8 mouse cellular contexts compared by ENCODE assay signal in the genomic region with DNA sequence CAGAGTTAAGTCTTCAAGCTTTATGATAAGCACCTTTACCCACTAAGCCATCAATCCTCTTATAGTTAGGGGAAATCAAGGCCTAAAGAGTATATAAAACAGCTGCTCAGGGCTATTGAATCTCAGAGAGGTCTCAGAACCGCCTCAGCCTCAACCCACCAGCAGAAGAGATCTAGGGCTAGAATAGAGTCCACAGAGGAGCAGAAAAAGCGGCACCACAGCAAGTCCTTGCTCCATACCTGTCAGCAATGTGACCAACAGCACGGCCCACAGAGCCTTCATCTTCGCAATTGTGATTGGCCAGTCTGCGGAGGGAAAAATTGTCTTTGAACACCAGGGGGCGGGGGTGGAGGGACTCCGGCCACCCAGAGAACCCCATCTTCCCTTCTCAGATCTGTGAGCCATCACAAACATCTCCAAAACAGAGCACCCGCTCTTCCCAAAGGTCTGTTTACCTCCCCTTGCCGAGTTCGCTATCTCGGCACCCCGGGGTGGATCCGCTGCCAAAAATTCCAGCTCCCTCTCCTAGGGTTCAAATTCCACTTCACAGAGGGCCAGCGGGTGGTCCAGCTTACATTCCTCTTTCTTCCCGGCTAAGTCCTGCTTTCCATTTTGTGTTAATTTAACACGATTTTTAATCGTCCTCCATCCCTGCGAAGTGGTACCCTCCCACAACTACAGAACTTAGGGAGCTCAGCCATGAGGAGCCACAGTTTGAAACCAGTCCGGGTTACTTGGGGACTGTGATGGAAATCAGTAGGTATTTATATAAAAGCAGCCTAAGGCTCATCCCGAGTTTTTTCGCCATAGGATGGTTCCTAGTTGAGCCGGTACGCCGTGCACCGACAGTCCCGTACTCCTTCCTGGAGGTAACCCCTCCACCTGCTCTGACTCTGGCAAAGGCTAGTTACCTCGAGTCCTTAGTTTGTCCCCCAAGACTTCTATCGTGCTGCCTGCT. TPM values are rescaled to one million over a fixed set of nuclear protein-coding genes. Genes with fewer than 3 reads are reported as not detected.
DNase-seq lines count a peak whose midpoint lies in the region; ATAC-seq lines count a peak whose summit lies in the region.

No protein-coding gene starts in this region.

- no peak for ATAC-seq in lung, embryonic 15.5 days (ENCODE audit: borderline replicate concordance, extremely low read depth, low FRiP score, low TSS enrichment)
- ATAC-seq in forebrain, embryonic 16.5 days, result 0 out of 2 replicates have a peak, but pooled peaks have one; percentile 4
- ATAC-seq in midbrain, embryonic 13.5 days, result 0 out of 2 replicates have a peak, but pooled peaks have one; percentile 7
- no peak for ATAC-seq in erythroid progenitor cell, adult 5-6 weeks (replicated peaks; ENCODE audit: low FRiP score, poor library complexity, severe bottlenecking)

- 2% methylated on average over 28 of the region's 28 CpGs for whole genome bisulfite sequencing in lung, embryonic 15.5 days
- WGBS in forebrain, embryonic 16.5 days, result 3% methylated on average over 28 of the region's 28 CpGs
- WGBS in midbrain, embryonic 13.5 days, result 2% methylated on average over 28 of the region's 28 CpGs

- H3K9ac ChIP-seq in lung, embryonic 15.5 days, result peak overlapping the region; percentile 40
- peak overlapping the region; percentile 48 for H3K9ac ChIP-seq in forebrain, embryonic 16.5 days (replicated peaks; ENCODE audit: low read depth, low read length)
- H3K9ac ChIP-seq in midbrain, embryonic 13.5 days (replicated peaks), result peak overlapping the region; percentile 66

- H3K4me2 ChIP-seq in lung, embryonic 15.5 days, result peak overlapping the region; percentile 65
- H3K4me2 ChIP-seq in forebrain, embryonic 16.5 days (ENCODE audit: low read length), result peak overlapping the region; percentile 56
- peak overlapping the region; percentile 64 for H3K4me2 ChIP-seq in midbrain, embryonic 13.5 days (replicated peaks)

- H3K4me1 ChIP-seq in lung, embryonic 15.5 days, result peaks cover 47% of the 10 kb centered on the region
- peaks cover 14% of the 10 kb centered on the region for H3K4me1 ChIP-seq in forebrain, embryonic 16.5 days (replicated peaks; ENCODE audit: control insufficient read depth, insufficient read depth, low read length)
- peaks cover 25% of the 10 kb centered on the region for H3K4me1 ChIP-seq in midbrain, embryonic 13.5 days (replicated peaks)

- H3K27ac ChIP-seq in lung, embryonic 15.5 days, result peak overlapping the region; percentile 36
- no peak overlapping the region for H3K27ac ChIP-seq in forebrain, embryonic 16.5 days (ENCODE audit: low read length)
- H3K27ac ChIP-seq in midbrain, embryonic 13.5 days, result no peak overlapping the region; the same call in 1 of the 2 replicates

- H3K36me3 ChIP-seq in lung, embryonic 15.5 days, result peaks cover 20% of the 10 kb centered on the region; the same call in 1 of the 2 replicates
- no peaks in the 10 kb centered on the region for H3K36me3 ChIP-seq in forebrain, embryonic 16.5 days (ENCODE audit: control insufficient read depth, insufficient read depth)
- H3K36me3 ChIP-seq in midbrain, embryonic 13.5 days, result peaks cover 23% of the 10 kb centered on the region

- H3K4me3 ChIP-seq in lung, embryonic 15.5 days, result peak overlapping the region; percentile 40
- H3K4me3 ChIP-seq in forebrain, embryonic 16.5 days (replicated peaks; ENCODE audit: low read length), result peak overlapping the region; percentile 37
- peak overlapping the region; percentile 36 for H3K4me3 ChIP-seq in midbrain, embryonic 13.5 days (replicated peaks)

- H3K9me3 ChIP-seq in lung, embryonic 15.5 days, result no peaks in the 10 kb centered on the region
- no peaks in the 10 kb centered on the region for H3K9me3 ChIP-seq in forebrain, embryonic 16.5 days (ENCODE audit: control insufficient read depth, low read length)
- H3K9me3 ChIP-seq in midbrain, embryonic 13.5 days, result no peaks in the 10 kb centered on the region

- no peaks in the 10 kb centered on the region for H3K27me3 ChIP-seq in lung, embryonic 15.5 days
- no peaks in the 10 kb centered on the region for H3K27me3 ChIP-seq in forebrain, embryonic 16.5 days (replicated peaks; ENCODE audit: control insufficient read depth, insufficient read depth, low read length)
- no peaks in the 10 kb centered on the region for H3K27me3 ChIP-seq in midbrain, embryonic 13.5 days

- DNase-seq in lung, postnatal 25 days (ENCODE audit: low spot score), result no peak
- peak; percentile 65 to 70 for DNase-seq in kidney, postnatal 25 days
- no peak for DNase-seq in adrenal gland, postnatal 36 days
- DNase-seq in thymus, postnatal 36 days, result no peak

RNA-seq across cellular contexts. Expression of a gene that starts 0.8 kb away (rescaled TPM):
- 458 and 503 TPM in 2 replicates for polyA plus RNA-seq in lung, embryonic 15.5 days (2015; fragmentation: Nextera tagmentation; extraction: Ambion mirVana)
- polyA plus RNA-seq in forebrain, embryonic 16.5 days (2015; fragmentation: Nextera tagmentation; extraction: Ambion mirVana), result 269 and 326 TPM in 2 replicates
- 173 and 194 TPM in 2 replicates for polyA plus RNA-seq in midbrain, embryonic 13.5 days (2015; fragmentation: Nextera tagmentation; extraction: Ambion mirVana)
- total RNA-seq in adrenal gland, postnatal 36 days (2021), result 1,000 to 10,000 TPM in 1 of 2 experiments, 100 to 1,000 TPM in 1; 927 to 1,142 TPM
- 49.9 and 66.0 TPM in 2 replicates for total RNA-seq in erythroid progenitor cell, adult 5-6 weeks (2015; ENCODE audit: low replicate concordance)
- total RNA-seq in erythroid progenitor cell, adult 5-6 weeks (2017; ENCODE audit: low replicate concordance), result 260 and 282 TPM in 2 replicates

RNA-seq across cellular contexts. Expression of a gene that starts 5.8 kb away (rescaled TPM):
- 19.5 and 22.0 TPM in 2 replicates for polyA plus RNA-seq in lung, embryonic 15.5 days (2015; fragmentation: Nextera tagmentation; extraction: Ambion mirVana)
- polyA plus RNA-seq in forebrain, embryonic 16.5 days (2015; fragmentation: Nextera tagmentation; extraction: Ambion mirVana), result 0.58 and 1.8 TPM in 2 replicates
- polyA plus RNA-seq in midbrain, embryonic 13.5 days (2015; fragmentation: Nextera tagmentation; extraction: Ambion mirVana), result 0.94 and 1.0 TPM in 2 replicates
- 1,000 to 10,000 TPM in 1 of 2 experiments, 100 to 1,000 TPM in 1; 185 to 1,007 TPM for total RNA-seq in adrenal gland, postnatal 36 days (2021)
- total RNA-seq in erythroid progenitor cell, adult 5-6 weeks (2015; ENCODE audit: low replicate concordance), result 28.1 TPM in 1 of 2 replicates, not detected in the other
- total RNA-seq in erythroid progenitor cell, adult 5-6 weeks (2017; ENCODE audit: low replicate concordance), result not detected in 2 replicates

RNA-seq across cellular contexts. Expression of a gene that starts 16.9 kb away (rescaled TPM):
- 0.42 and 1.3 TPM in 2 replicates for polyA plus RNA-seq in lung, embryonic 15.5 days (2015; fragmentation: Nextera tagmentation; extraction: Ambion mirVana)
- polyA plus RNA-seq in forebrain, embryonic 16.5 days (2015; fragmentation: Nextera tagmentation; extraction: Ambion mirVana), result not detected in 2 replicates
- polyA plus RNA-seq in midbrain, embryonic 13.5 days (2015; fragmentation: Nextera tagmentation; extraction: Ambion mirVana), result not detected in 2 replicates
- 100 to 1,000 TPM in 1 of 2 experiments, 10 to 100 TPM in 1; 42.0 to 110 TPM for total RNA-seq in adrenal gland, postnatal 36 days (2021)
- total RNA-seq in erythroid progenitor cell, adult 5-6 weeks (2015; ENCODE audit: low replicate concordance), result not detected in 2 replicates
- not detected in 2 replicates for total RNA-seq in erythroid progenitor cell, adult 5-6 weeks (2017; ENCODE audit: low replicate concordance)

RNA-seq across cellular contexts. Expression of a gene that starts 17.0 kb away (rescaled TPM):
- polyA plus RNA-seq in lung, embryonic 15.5 days (2015; fragmentation: Nextera tagmentation; extraction: Ambion mirVana), result not detected in 2 replicates
- not detected in 2 replicates for polyA plus RNA-seq in forebrain, embryonic 16.5 days (2015; fragmentation: Nextera tagmentation; extraction: Ambion mirVana)
- not detected in 2 replicates for polyA plus RNA-seq in midbrain, embryonic 13.5 days (2015; fragmentation: Nextera tagmentation; extraction: Ambion mirVana)
- under 1 TPM in 1 of 2 experiments, not detected in 1; 0.40 TPM for total RNA-seq in adrenal gland, postnatal 36 days (2021)
- total RNA-seq in erythroid progenitor cell, adult 5-6 weeks (2015; ENCODE audit: low replicate concordance), result not detected in 2 replicates
- not detected in 2 replicates for total RNA-seq in erythroid progenitor cell, adult 5-6 weeks (2017; ENCODE audit: low replicate concordance)

RNA-seq across cellular contexts. Expression of a gene that starts 17.0 kb away (rescaled TPM):
- polyA plus RNA-seq in lung, embryonic 15.5 days (2015; fragmentation: Nextera tagmentation; extraction: Ambion mirVana), result 149 and 157 TPM in 2 replicates
- 109 TPM in 2 replicates for polyA plus RNA-seq in forebrain, embryonic 16.5 days (2015; fragmentation: Nextera tagmentation; extraction: Ambion mirVana)
- polyA plus RNA-seq in midbrain, embryonic 13.5 days (2015; fragmentation: Nextera tagmentation; extraction: Ambion mirVana), result 105 and 125 TPM in 2 replicates
- total RNA-seq in adrenal gland, postnatal 36 days (2021), result 100 to 1,000 TPM; 124 to 135 TPM
- 14.7 and 16.9 TPM in 2 replicates for total RNA-seq in erythroid progenitor cell, adult 5-6 weeks (2015; ENCODE audit: low replicate concordance)
- 8.9 and 10.4 TPM in 2 replicates for total RNA-seq in erythroid progenitor cell, adult 5-6 weeks (2017; ENCODE audit: low replicate concordance)

Comparison
In these comparisons a context has a peak if more than half of its experiments do, and no peak if none do; other contexts are left out.
1. ATAC-seq: peak in forebrain, embryonic 16.5 days (single experiment) and midbrain, embryonic 13.5 days (single experiment); none in lung, embryonic 15.5 days (single experiment) and erythroid progenitor cell, adult 5-6 weeks (single experiment).
2. DNase-seq: peak in kidney, postnatal 25 days (2 of 2); none in lung, postnatal 25 days (single experiment), adrenal gland, postnatal 36 days (0 of 2) and thymus, postnatal 36 days (0 of 2).
3. Peak in every context shown above with its lines, with median percentiles within 50 percentile points of each other: H3K4me2 ChIP-seq, H3K4me3 ChIP-seq and H3K9ac ChIP-seq.